ENCODE assay signal across 8 mouse cellular contexts in the genomic region with DNA sequence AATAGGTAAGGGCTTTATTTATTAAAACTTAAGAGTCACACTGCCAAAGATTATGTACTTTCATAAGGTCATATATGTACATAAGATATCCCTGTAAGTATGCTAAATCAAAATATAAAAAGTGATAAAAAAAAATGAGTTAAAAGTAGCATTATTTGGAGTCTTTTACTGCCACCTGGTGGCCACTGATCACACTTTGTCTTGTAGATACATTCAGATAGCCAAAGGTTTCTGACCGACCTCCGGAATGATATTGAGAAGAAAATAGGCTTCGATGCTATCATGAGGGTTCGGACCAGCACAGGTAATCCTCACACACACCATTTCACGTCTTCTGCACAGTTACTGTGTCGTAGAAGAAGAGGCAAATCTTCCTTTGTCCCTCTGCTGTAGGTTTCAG. TPM values are rescaled to one million over a fixed set of nuclear protein-coding genes. Genes with fewer than 3 reads are reported as not detected.
A peak's percentile ranks its signal among the peaks of the same experiment; 100 is the strongest.
DNase-seq lines count a peak whose midpoint lies in the region; ATAC-seq and TF ChIP-seq lines count a peak whose summit lies in the region.
"Had no signal": no experiment of that assay in that cellular context is flagged by ENCODE, and none has a peak within 500 bp of the region (broad histone marks: within the 10 kb centered on the region; RNA-seq: fewer than 3 reads in every experiment).

No protein-coding gene starts in this region.

- peak; percentile 35 for DNase-seq in kidney, adult 18-20 months
- DNase-seq in CD4-positive helper T cell, adult 2 months (ENCODE audit: low read depth, low spot score): peak; percentile 64
- peak; percentile 24 for DNase-seq in embryo, embryonic 9.5 days (ENCODE audit: extremely low spot score)
- DNase-seq in limb, embryonic 14.5 days (ENCODE audit: low spot score): peak; percentile 88
- DNase-seq in splenic B cell, adult 2 months (ENCODE audit: low read depth, low spot score): peak; percentile 85
- DNase-seq: liver, embryonic 13.5 days had no signal

- H3K4me2 ChIP-seq in kidney, embryonic 14.5 days (replicated peaks; ENCODE audit: low read depth, low read length): no peak overlapping the region
- no peak overlapping the region for H3K4me2 ChIP-seq in limb, embryonic 14.5 days (replicated peaks; ENCODE audit: low read depth, low read length, severe bottlenecking)
- H3K4me2 ChIP-seq: liver, embryonic 13.5 days had no signal

- H3K36me3 ChIP-seq in kidney, embryonic 14.5 days (ENCODE audit: control insufficient read depth, insufficient read depth, low read length): peaks cover 44% of the 10 kb centered on the region
- peaks cover 61% of the 10 kb centered on the region for H3K36me3 ChIP-seq in E14TG2a.4 (ENCODE audit: insufficient read depth, low read length)
- peaks cover 83% of the 10 kb centered on the region for H3K36me3 ChIP-seq in limb, embryonic 14.5 days (ENCODE audit: control insufficient read depth, insufficient read depth, low read length)
- H3K36me3 ChIP-seq in splenic B cell, adult 2 months (ENCODE audit: control insufficient read depth, insufficient read depth, low read length, poor library complexity, severe bottlenecking): no peaks in the 10 kb centered on the region

- WGBS in kidney, embryonic 14.5 days: 77% methylated on average over 6 of the region's 6 CpGs
- WGBS in limb, embryonic 14.5 days: 71% methylated on average over 6 of the region's 6 CpGs

- no peak for TF ChIP-seq POLR2A in limb, embryonic 14.5 days (IDR thresholded peaks at IDR 0.05; ENCODE audit: borderline replicate concordance, extremely low read depth, insufficient read depth, insufficient read length)

- ATAC-seq in kidney, embryonic 14.5 days (ENCODE audit: low FRiP score, low TSS enrichment): no peak
- no peak for ATAC-seq in limb, embryonic 14.5 days (ENCODE audit: low FRiP score, low read depth)

- H3K27ac ChIP-seq in kidney, embryonic 14.5 days (ENCODE audit: low read depth, low read length): no peak overlapping the region
- no peak overlapping the region for H3K27ac ChIP-seq in limb, embryonic 14.5 days (replicated peaks; ENCODE audit: low read depth, low read length)
- H3K27ac ChIP-seq: liver, embryonic 13.5 days had no signal

- H3K9me3 ChIP-seq in kidney, embryonic 14.5 days (ENCODE audit: control insufficient read depth, low read length): no peaks in the 10 kb centered on the region
- peaks cover 8% of the 10 kb centered on the region; the same call in 1 of the 2 replicates for H3K9me3 ChIP-seq in E14TG2a.4 (ENCODE audit: low read length)
- no peaks in the 10 kb centered on the region for H3K9me3 ChIP-seq in limb, embryonic 14.5 days (ENCODE audit: control insufficient read depth, low read length)
- H3K9me3 ChIP-seq: liver, embryonic 13.5 days had no signal

- H3K27me3 ChIP-seq in kidney, embryonic 14.5 days (ENCODE audit: control insufficient read depth, insufficient read depth, low read length): no peaks in the 10 kb centered on the region
- H3K27me3 ChIP-seq in E14TG2a.4 (ENCODE audit: insufficient read depth, low read length): no peaks in the 10 kb centered on the region
- no peaks in the 10 kb centered on the region for H3K27me3 ChIP-seq in limb, embryonic 14.5 days (ENCODE audit: control insufficient read depth, insufficient read depth, low read length)
- H3K27me3 ChIP-seq in splenic B cell, adult 2 months (ENCODE audit: control insufficient read depth, insufficient read depth, low read length, poor library complexity, severe bottlenecking): no peaks in the 10 kb centered on the region
- H3K27me3 ChIP-seq: liver, embryonic 13.5 days had no signal

- H3K4me1 ChIP-seq in kidney, embryonic 14.5 days (ENCODE audit: control insufficient read depth, insufficient read depth, low read length): no peaks in the 10 kb centered on the region
- H3K4me1 ChIP-seq in E14TG2a.4 (replicated peaks; ENCODE audit: low read depth, low read length): peaks cover 4% of the 10 kb centered on the region; the same call in 1 of the 2 replicates
- no peaks in the 10 kb centered on the region for H3K4me1 ChIP-seq in limb, embryonic 14.5 days (ENCODE audit: control insufficient read depth, insufficient read depth, low read length)
- H3K4me1 ChIP-seq: liver, embryonic 13.5 days had no signal

- no peak overlapping the region for H3K9ac ChIP-seq in kidney, embryonic 14.5 days (ENCODE audit: low read depth, low read length)
- no peak overlapping the region for H3K9ac ChIP-seq in limb, embryonic 14.5 days (ENCODE audit: low read depth, low read length, severe bottlenecking)
- H3K9ac ChIP-seq: liver, embryonic 13.5 days had no signal

- H3K4me3 ChIP-seq in kidney, embryonic 14.5 days (ENCODE audit: low read length): no peak overlapping the region
- no peak overlapping the region for H3K4me3 ChIP-seq in E14TG2a.4 (replicated peaks; ENCODE audit: low read length)
- no peak overlapping the region for H3K4me3 ChIP-seq in limb, embryonic 14.5 days (replicated peaks; ENCODE audit: low read length)
- H3K4me3 ChIP-seq: liver, embryonic 13.5 days had no signal

- TF ChIP-seq CTCF in E14TG2a.4 (conservative IDR thresholded peaks at IDR 0.05; ENCODE audit: low read length): peak; percentile 20

RNA-seq across cellular contexts. Expression of a gene that starts 32.7 kb away (rescaled TPM):
- polyA plus RNA-seq in kidney, embryonic 14.5 days (2014; fragmentation: Nextera tagmentation; extraction: Ambion mirVana): 17.3 and 23.9 TPM in 2 replicates
- polyA plus RNA-seq in limb, embryonic 14.5 days (2012; rRNA removed): 12.2 and 15.8 TPM in 2 replicates
- polyA plus RNA-seq in limb, embryonic 14.5 days (2014; fragmentation: Nextera tagmentation; extraction: Ambion mirVana): 16.7 and 20.4 TPM in 2 replicates

Comparison
In these comparisons a context has a peak if more than half of its experiments do, and no peak if none do; other contexts are left out.
1. DNase-seq: peak in every context shown above with its lines; median percentile 88 in limb, embryonic 14.5 days; 85 in splenic B cell, adult 2 months; 64 in CD4-positive helper T cell, adult 2 months; 35 in kidney, adult 18-20 months; 24 in embryo, embryonic 9.5 days.